Mouse (Mus musculus) CH12.LX (cell line): ENCODE data around the gene Sec14l3. TPM values are rescaled to one million over a fixed set of nuclear protein-coding genes. Genes with fewer than 3 reads are reported as not detected.

ENCODE experiments used
- DNase-seq: peaks from one replicate; pipeline ENCODE4 v3.0.0-alpha.2; 2013; ENCODE audit errors: extremely low read depth
- H3K27ac ChIP-seq: 2 replicates; pipeline ENCODE4 v1.5.1; 2012; ENCODE audit warnings: low read depth, mild to moderate bottlenecking, control low read depth, moderate library complexity; ENCODE audit not compliant: insufficient read depth
- H3K27me3 ChIP-seq: replicated peaks from 2 replicates; pipeline ENCODE3; 2012; ENCODE audit warnings: inconsistent platforms
- H3K36me3 ChIP-seq, 2 experiments: replicated peaks in 1 of 2; 2 replicates each; pipeline versions ENCODE3 to v1.6.1; 2012; ENCODE audit warnings: inconsistent platforms in 1 of 2, low read length in 1 of 2, mild to moderate bottlenecking in 1 of 2, mixed read lengths in 1 of 2, moderate library complexity in 1 of 2; ENCODE audit not compliant: control insufficient read depth in 1 of 2, insufficient read depth in 1 of 2
- H3K4me1 ChIP-seq, 2 experiments: 2 replicates each; pipeline ENCODE4 v1.6.1; 2012; ENCODE audit warnings: inconsistent platforms in 1 of 2, moderate library complexity in 1 of 2; ENCODE audit not compliant: insufficient read depth in 2 of 2, control insufficient read depth in 1 of 2
- H3K4me2 ChIP-seq: 2 replicates; pipeline ENCODE4 v1.6.1; 2012; ENCODE audit warnings: low read depth, mild to moderate bottlenecking, control low read depth; ENCODE audit not compliant: poor library complexity, insufficient read depth, severe bottlenecking
- H3K4me3 ChIP-seq, 3 experiments: fragments of 150-350 bp in 1 of 3; sonication (generic) in 1 of 3; replicated peaks in 1 of 3; 2 replicates each; pipeline versions ENCODE3 to v1.5.1; 2011 to 2012; ENCODE audit warnings: low read depth in 2 of 3, low read length in 2 of 3, mild to moderate bottlenecking in 2 of 3, moderate library complexity in 2 of 3, control low read depth in 1 of 3, improper control_type of control experiment in 1 of 3, inconsistent platforms in 1 of 3, mixed read lengths in 1 of 3; ENCODE audit not compliant: poor library complexity in 1 of 3
- H3K79me2 ChIP-seq: replicated peaks from 2 replicates; pipeline ENCODE4 v1.6.1; 2012; ENCODE audit warnings: mild to moderate bottlenecking, moderate library complexity; ENCODE audit not compliant: control insufficient read depth, poor library complexity, insufficient read depth, severe bottlenecking; ENCODE audit errors: extremely low read depth
- H3K9ac ChIP-seq: 2 replicates; pipeline ENCODE4 v1.6.1; 2012; ENCODE audit warnings: low read depth, mild to moderate bottlenecking, control low read depth, moderate library complexity; ENCODE audit not compliant: insufficient read depth
- H3K9me3 ChIP-seq: replicated peaks from 2 replicates; pipeline ENCODE3; 2012; ENCODE audit warnings: low read length, inconsistent platforms, mixed read lengths
- BHLHE40 ChIP-seq: IDR thresholded peaks from 2 replicates; pipeline ENCODE4 v1.6.1; 2011; ENCODE audit warnings: mild to moderate bottlenecking, low read depth, low read length, improper control_type of control experiment
- CHD1 ChIP-seq: IDR thresholded peaks from 2 replicates; pipeline ENCODE4 v1.6.1; 2012; ENCODE audit warnings: low read depth, low read length, improper control_type of control experiment, inconsistent platforms
- CHD2 ChIP-seq: IDR thresholded peaks from 2 replicates; pipeline ENCODE4 v1.6.1; 2011; ENCODE audit warnings: low read length, improper control_type of control experiment
- CTCF ChIP-seq, 2 experiments: IDR thresholded peaks in 1 of 2; conservative IDR thresholded peaks in 1 of 2; 2 replicates each; pipeline ENCODE4 v1.5.1; 2011 to 2012; ENCODE audit warnings: low read depth in 2 of 2, low read length in 2 of 2, improper control_type of control experiment in 1 of 2, inconsistent platforms in 1 of 2, mild to moderate bottlenecking in 1 of 2, moderate library complexity in 1 of 2
- E2F4 ChIP-seq: IDR thresholded peaks from 2 replicates; pipeline ENCODE4 v1.6.1; 2011; ENCODE audit warnings: low read depth, low read length, improper control_type of control experiment; ENCODE audit not compliant: insufficient replicate concordance
- ELF1 ChIP-seq: IDR thresholded peaks from 2 replicates; pipeline ENCODE4 v1.6.1; 2014; ENCODE audit warnings: low read depth, mild to moderate bottlenecking, inconsistent platforms, low read length, improper control_type of control experiment
- EP300 ChIP-seq: IDR thresholded peaks from 2 replicates; pipeline ENCODE4 v1.6.1; 2011; ENCODE audit warnings: low read length, improper control_type of control experiment
- ETS1 ChIP-seq: conservative IDR thresholded peaks from 2 replicates; pipeline ENCODE4 v1.6.1; 2012; ENCODE audit warnings: low read depth, mild to moderate bottlenecking, inconsistent platforms, low read length, improper control_type of control experiment, moderate library complexity
- GABPA ChIP-seq: IDR thresholded peaks from 2 replicates; pipeline ENCODE4 v1.6.1; 2012; ENCODE audit warnings: low read depth, low read length, improper control_type of control experiment, inconsistent platforms; ENCODE audit not compliant: insufficient replicate concordance
- HCFC1 ChIP-seq: IDR thresholded peaks from 2 replicates; pipeline ENCODE4 v1.6.1; 2012; ENCODE audit warnings: low read depth, mild to moderate bottlenecking, inconsistent platforms, low read length, improper control_type of control experiment
- IRF4 ChIP-seq: IDR thresholded peaks from 2 replicates; pipeline ENCODE4 v1.6.1; 2014; ENCODE audit warnings: low read depth, mild to moderate bottlenecking, inconsistent platforms, low read length, improper control_type of control experiment
- JUN ChIP-seq: IDR thresholded peaks from 2 replicates; pipeline ENCODE4 v1.6.1; 2011; ENCODE audit warnings: low read depth, mild to moderate bottlenecking, low read length, improper control_type of control experiment, moderate library complexity; ENCODE audit not compliant: insufficient read depth
- JUND ChIP-seq: conservative IDR thresholded peaks from 2 replicates; pipeline ENCODE4 v1.6.1; 2011; ENCODE audit warnings: low read depth, low read length, improper control_type of control experiment
- KAT2A ChIP-seq: IDR thresholded peaks from 2 replicates; pipeline ENCODE4 v1.6.1; 2012; ENCODE audit warnings: low read length, improper control_type of control experiment, inconsistent platforms; ENCODE audit not compliant: insufficient replicate concordance
- MAFK ChIP-seq: IDR thresholded peaks from 2 replicates; pipeline ENCODE4 v1.6.1; 2011; ENCODE audit warnings: low read length, improper control_type of control experiment; ENCODE audit not compliant: insufficient replicate concordance
- MAX ChIP-seq: IDR thresholded peaks from 2 replicates; pipeline ENCODE4 v1.6.1; 2011; ENCODE audit warnings: low read length, improper control_type of control experiment
- MAZ ChIP-seq: IDR thresholded peaks from 2 replicates; pipeline ENCODE4 v1.6.1; 2012; ENCODE audit warnings: low read depth, mild to moderate bottlenecking, inconsistent platforms, low read length, improper control_type of control experiment, moderate library complexity
- MEF2A ChIP-seq: IDR thresholded peaks from 2 replicates; pipeline ENCODE4 v1.6.1; 2014; ENCODE audit warnings: low read depth, mild to moderate bottlenecking, inconsistent platforms, low read length, improper control_type of control experiment, borderline replicate concordance
- MXI1 ChIP-seq: IDR thresholded peaks from 2 replicates; pipeline ENCODE4 v1.6.1; 2011; ENCODE audit warnings: mild to moderate bottlenecking, low read depth, low read length, improper control_type of control experiment
- MYC ChIP-seq: IDR thresholded peaks from 2 replicates; pipeline ENCODE4 v1.6.1; 2011; ENCODE audit warnings: low read depth, mild to moderate bottlenecking, improper control_type of control experiment, low read length
- NELFE ChIP-seq: IDR thresholded peaks from 2 replicates; pipeline ENCODE4 v1.6.1; 2011; ENCODE audit warnings: low read depth, low read length, improper control_type of control experiment
- NRF1 ChIP-seq: IDR thresholded peaks from 2 replicates; pipeline ENCODE4 v1.6.1; 2014; ENCODE audit warnings: low read depth, mild to moderate bottlenecking, inconsistent platforms, low read length, improper control_type of control experiment, moderate library complexity
- PAX5 ChIP-seq: IDR thresholded peaks from 2 replicates; pipeline ENCODE4 v1.6.1; 2012; ENCODE audit warnings: low read length, inconsistent platforms, mixed read lengths
- POLR2A ChIP-seq: IDR thresholded peaks from 2 replicates; pipeline ENCODE4 v1.6.1; 2011; ENCODE audit warnings: low read depth, mild to moderate bottlenecking, improper control_type of control experiment, low read length
- POLR2AphosphoS2 ChIP-seq: IDR thresholded peaks from 2 replicates; pipeline ENCODE4 v1.6.1; 2011; ENCODE audit warnings: low read depth, low read length, improper control_type of control experiment
- RAD21 ChIP-seq: IDR thresholded peaks from 2 replicates; pipeline ENCODE4 v1.6.1; 2011; ENCODE audit warnings: low read depth, mild to moderate bottlenecking, low read length, improper control_type of control experiment, moderate library complexity
- RCOR1 ChIP-seq: conservative IDR thresholded peaks from 2 replicates; pipeline ENCODE4 v1.6.1; 2012; ENCODE audit warnings: low read depth, mild to moderate bottlenecking, inconsistent platforms, low read length, improper control_type of control experiment
- SIN3A ChIP-seq: IDR thresholded peaks from 2 replicates; pipeline ENCODE4 v1.6.1; 2012; ENCODE audit warnings: low read length, improper control_type of control experiment, inconsistent platforms
- SMC3 ChIP-seq: IDR thresholded peaks from 2 replicates; pipeline ENCODE4 v1.6.1; 2011; ENCODE audit warnings: low read depth, low read length, improper control_type of control experiment
- TBP ChIP-seq: conservative IDR thresholded peaks from 2 replicates; pipeline ENCODE4 v1.6.1; 2011; ENCODE audit warnings: low read depth, low read length, improper control_type of control experiment
- TCF12 ChIP-seq: IDR thresholded peaks from 2 replicates; pipeline ENCODE4 v1.6.1; 2014; ENCODE audit warnings: low read depth, mild to moderate bottlenecking, inconsistent platforms, low read length, improper control_type of control experiment
- UBTF ChIP-seq: IDR thresholded peaks from 2 replicates; pipeline ENCODE4 v1.6.1; 2012; ENCODE audit warnings: low read depth, mild to moderate bottlenecking, inconsistent platforms, low read length, improper control_type of control experiment, moderate library complexity
- USF1 ChIP-seq: IDR thresholded peaks from 2 replicates; pipeline ENCODE4 v1.6.1; 2014; ENCODE audit warnings: low read depth, mild to moderate bottlenecking, inconsistent platforms, low read length, improper control_type of control experiment
- USF2 ChIP-seq: conservative IDR thresholded peaks from 2 replicates; pipeline ENCODE4 v1.6.1; 2011; ENCODE audit warnings: low read depth, low read length, improper control_type of control experiment
- ZC3H11A ChIP-seq: IDR thresholded peaks from 2 replicates; pipeline ENCODE4 v1.6.1; 2012; ENCODE audit warnings: low read depth, mild to moderate bottlenecking, inconsistent platforms, low read length, improper control_type of control experiment
- ZKSCAN1 ChIP-seq: IDR thresholded peaks from 2 replicates; pipeline ENCODE4 v1.6.1; 2012; ENCODE audit warnings: low read depth, inconsistent platforms, low read length, improper control_type of control experiment, borderline replicate concordance
- ZMIZ1 ChIP-seq: IDR thresholded peaks from 2 replicates; pipeline ENCODE4 v1.6.1; 2012; ENCODE audit warnings: low read depth, mild to moderate bottlenecking, inconsistent platforms, low read length, improper control_type of control experiment
- ZNF384 ChIP-seq: IDR thresholded peaks from 2 replicates; pipeline ENCODE4 v1.6.1; 2012; ENCODE audit warnings: low read depth, low read length, improper control_type of control experiment, inconsistent platforms
- dilution Hi-C: fragments of 300-500 bp; cut with MboI; formaldehyde crosslinking; loops from 2 replicates; pipeline ENCODE4 v1.14.3; 2020; ENCODE audit warnings: low sequenced_read_pairs; ENCODE audit not compliant: extremely low pct_unique_long_range_greater_than_20kb, extremely low pct_ligation_motif_present
- in situ Hi-C: fragments of 300-500 bp; cut with MboI; formaldehyde crosslinking; loops from 3 replicates; pipeline ENCODE4 v1.14.3; 2019; ENCODE audit warnings: low sequenced_read_pairs, low pct_ligation_motif_present, low pct_unique_long_range_greater_than_20kb, mixed read lengths
- polyA plus RNA-seq: library from polyadenylated mRNA; unstranded; fragments of >175 nt; gene quantifications from 2 replicates; pipeline ENCODE4 v1.2.1, GENCODE M21; 2012; ENCODE audit warnings: low read depth; ENCODE audit not compliant: insufficient read length
- total RNA-seq, 2 experiments: library from RNA; depleted of rRNA; stranded (reverse); fragments of 300-350 nt in 1 of 2; fragments of >200 nt in 1 of 2; gene quantifications; 2 replicates each; pipeline ENCODE4 v1.2.3; 2012 to 2014

Gene Sec14l3
- total and polyA plus RNA-seq, 3 experiments: not detected

- Histone ChIP-seq H3K4me1 (peaks cover 8 to 24% of the 10 kb centered on the region in 2 experiments), H3K27me3 (no peaks in the 10 kb centered on the region), H3K9me3 (peaks cover 22% of the 10 kb centered on the region), H3K9ac (peak within 1 kb of the TSS; percentile 95), H3K79me2 (no peaks in the 10 kb centered on the region), H3K36me3 (peaks cover 4 to 34% of the 10 kb centered on the region in 2 experiments), H3K4me2 (peak within 1 kb of the TSS; percentile 21), H3K4me3 (peak within 1 kb of the TSS; percentile 58 to 79 (median 66)), H3K27ac (peak within 1 kb of the TSS; percentile 88)
- peak; percentile 95 for DNase-seq
- dilution Hi-C loops (no loop called here), in situ Hi-C loops (no loop called here)
- TF ChIP-seq USF1 (no peak), POLR2AphosphoS2 (peak; percentile 92), ZKSCAN1 (no peak), MXI1 (peak; percentile 73), NELFE (peak; percentile 92), TBP (peak; percentile 97), EP300 (0 out of 2 replicates have a peak, but pooled peaks have one; percentile 27), MAFK (0 out of 2 replicates have a peak, but pooled peaks have one; percentile 21), RAD21 (no peak), SIN3A (peak; percentile 91), MAX (no peak), CHD1 (0 out of 2 replicates have a peak, but pooled peaks have one; percentile 10), JUN (no peak), ZNF384 (no peak), ZMIZ1 (peak; percentile 92), HCFC1 (peak; percentile 73), ZC3H11A (no peak), RCOR1 (no peak; the same call in 1 of the 2 replicates), CTCF (conservative IDR thresholded peaks at IDR 0.05 in 1 of 2, IDR thresholded peaks at IDR 0.05 in 1 of 2; ENCODE audit: low read depth in 2 of 2, low read length in 2 of 2) (no peak), GABPA (no peak), JUND (0 out of 2 replicates have a peak, but pooled peaks have one; percentile 30), E2F4 (no peak), ELF1 (peak; percentile 99), UBTF (no peak; the same call in 1 of the 2 replicates), IRF4 (peak; percentile 58), POLR2A (peak; percentile 97), KAT2A (peak; percentile 58; the same call in 1 of the 2 replicates), MEF2A (peak; percentile 34; the same call in 1 of the 2 replicates), ETS1 (no peak; the same call in none of the 2 replicates), MAZ (peak; percentile 31; the same call in 1 of the 2 replicates), NRF1 (peak; percentile 54; the same call in 1 of the 2 replicates), USF2 (no peak), SMC3 (no peak), CHD2 (peak; percentile 37; the same call in 1 of the 2 replicates), MYC (peak; percentile 51; the same call in 1 of the 2 replicates), BHLHE40 (no peak), PAX5 (no peak), TCF12 (peak; percentile 86)
These were observed 58.3 kb downstream of the Sec14l3 start, which contains the start of gene Sec14l2 for GRCm38 (mm10) chr11:4122742-4123579. Sec14l2 (minus strand) TSS chr11:4123415.
